Mouse (Mus musculus) cerebellum, adult 2 months (tissue): ENCODE results near the gene Adamtsl4. TPM values are rescaled to one million over a fixed set of nuclear protein-coding genes. Genes with fewer than 3 reads are reported as not detected.
A peak's percentile ranks its signal among the peaks of the same experiment; 100 is the strongest.
"Not testable (repeated sequence)": the region's sequence is repeated elsewhere in the genome, so short reads cannot be mapped to it uniquely, and the experiment has no call there.

Source experiments
- DNase-seq, 2 experiments: peaks; one replicate each; pipeline ENCODE4 v3.0.0; 2021
- H3K27ac ChIP-seq: fragments of 200-500 bp; 2 replicates; pipeline ENCODE4 v1.5.1; 2012; ENCODE audit warnings: low read length, control low read depth, inconsistent platforms; ENCODE audit not compliant: insufficient read depth
- H3K27me3 ChIP-seq: fragments of 200-500 bp; 2 replicates; pipeline ENCODE4 v1.6.1; 2012; ENCODE audit warnings: inconsistent platforms, mild to moderate bottlenecking, low read length, moderate library complexity; ENCODE audit not compliant: control insufficient read depth, insufficient read depth
- H3K4me1 ChIP-seq: fragments of 200-500 bp; 2 replicates; pipeline ENCODE4 v1.6.1; 2011; ENCODE audit warnings: low read length; ENCODE audit not compliant: control insufficient read depth, insufficient read depth
- H3K4me3 ChIP-seq: fragments of 200-500 bp; replicated peaks from 2 replicates; pipeline ENCODE3; 2011; ENCODE audit warnings: mild to moderate bottlenecking, low read depth, low read length, control low read depth; ENCODE audit not compliant: insufficient read depth
- CTCF ChIP-seq: fragments of 200-500 bp; IDR thresholded peaks from 2 replicates; pipeline ENCODE4 v1.5.1; 2011; ENCODE audit warnings: low read depth, mild to moderate bottlenecking, control low read depth, low read length, moderate library complexity, borderline replicate concordance; ENCODE audit not compliant: insufficient read depth
- POLR2A ChIP-seq: fragments of 200-500 bp; IDR thresholded peaks from 2 replicates; pipeline ENCODE4 v1.6.1; 2011; ENCODE audit warnings: low read length, control low read depth, borderline replicate concordance; ENCODE audit not compliant: insufficient read depth
- WGBS: fragments of 180-500 bp; shearing (Covaris S2); methylation state at CpG from one replicate; pipeline ENCODE4 v1.1.7; 2018; 5-methylcytosine and 5-hydroxymethylcytosine counted together
- polyA plus RNA-seq: library from polyadenylated mRNA; depleted of rRNA; stranded (reverse); fragments of >200 nt; gene quantifications from 2 replicates; pipeline ENCODE4 v1.2.3, GENCODE M21; 2012

Gene Adamtsl4
- polyA plus RNA-seq, 1 experiment, result 15.9 TPM

- DNase-seq, result no peak
- Histone ChIP-seq H3K4me1 (peaks cover 15% of the 10 kb centered on the region), H3K27ac (0 out of 2 replicates have a peak overlapping the region, but pooled peaks have one; percentile 16), H3K27me3 (no peaks in the 10 kb centered on the region), H3K4me3 (no peak overlapping the region)
- 40% methylated on average over 10 of the region's 10 CpGs for WGBS
- no peak for TF ChIP-seq POLR2A
Observed at GRCm38 (mm10) chr3:95672861-95673706, 14.6 kb downstream of the Adamtsl4 start.

- no peaks in the 10 kb centered on the region for H3K27me3 ChIP-seq
- DNase-seq, result no peak
- H3K27ac ChIP-seq, result 0 out of 2 replicates have a peak overlapping the region, but pooled peaks have one; percentile 16
- no peak overlapping the region for H3K4me3 ChIP-seq
- TF ChIP-seq POLR2A, result no peak
- TF ChIP-seq CTCF, result no peak
- H3K4me1 ChIP-seq, result peaks cover 18% of the 10 kb centered on the region
- 65% methylated on average over 3 of the region's 3 CpGs for WGBS
Observed at GRCm38 (mm10) chr3:95672461-95672860, 15.3 kb downstream of the Adamtsl4 start.

GRCm38 (mm10) chr3:95671201-95671600, 16.5 kb downstream of the Adamtsl4 start:
- Histone ChIP-seq H3K4me1 (peaks cover 20% of the 10 kb centered on the region), H3K27me3 (no peaks in the 10 kb centered on the region), H3K4me3 (no peak overlapping the region), H3K27ac (no peak overlapping the region)
- TF ChIP-seq POLR2A (no peak), CTCF (no peak)
- WGBS, result 83% methylated on average over 5 of the region's 5 CpGs
- DNase-seq, result no peak

GRCm38 (mm10) chr3:95670419-95670818, 17.3 kb downstream of the Adamtsl4 start:
- H3K27ac ChIP-seq, H3K4me3 ChIP-seq, H3K27me3 ChIP-seq, DNase-seq: not testable (repeated sequence)
- H3K4me1 ChIP-seq, result peaks cover 17% of the 10 kb centered on the region
- 91% methylated on average over 3 of the region's 3 CpGs for WGBS

GRCm38 (mm10) chr3:95669309-95669665, 18.4 kb downstream of the Adamtsl4 start:
- TF ChIP-seq POLR2A (no peak), CTCF (no peak)
- H3K27ac ChIP-seq, result no peak overlapping the region
- H3K27me3 ChIP-seq, result no peaks in the 10 kb centered on the region
- no peak for DNase-seq
- 96% methylated on average over 3 of the region's 3 CpGs for WGBS
- H3K4me3 ChIP-seq, result no peak overlapping the region
- H3K4me1 ChIP-seq, result peaks cover 16% of the 10 kb centered on the region

GRCm38 (mm10) chr3:95668589-95669308, 19.0 kb downstream of the Adamtsl4 start:
- no peak for TF ChIP-seq CTCF
- no peak for TF ChIP-seq POLR2A
- Histone ChIP-seq H3K4me3 (no peak overlapping the region), H3K27ac (0 out of 2 replicates have a peak overlapping the region, but pooled peaks have one; percentile 51), H3K4me1 (peaks cover 19% of the 10 kb centered on the region), H3K27me3 (no peaks in the 10 kb centered on the region)
- WGBS, result 72% methylated on average over 7 of the region's 7 CpGs
- no peak for DNase-seq

- Histone ChIP-seq H3K4me3 (no peak overlapping the region), H3K27me3 (no peaks in the 10 kb centered on the region), H3K4me1 (peaks cover 21% of the 10 kb centered on the region), H3K27ac (peak overlapping the region; percentile 51)
- DNase-seq, result peak; percentile 45 to 55
- 6% methylated on average over 7 of the region's 7 CpGs for WGBS
- no peak for TF ChIP-seq CTCF
- TF ChIP-seq POLR2A, result no peak
Observed at GRCm38 (mm10) chr3:95668026-95668425, 19.7 kb downstream of the Adamtsl4 start.

GRCm38 (mm10) chr3:95667521-95667920, 20.2 kb downstream of the Adamtsl4 start:
- peak overlapping the region; percentile 51; the same call in 1 of the 2 replicates for H3K27ac ChIP-seq
- TF ChIP-seq POLR2A (no peak), CTCF (no peak)
- no peak for DNase-seq
- H3K4me3 ChIP-seq, result no peak overlapping the region
- H3K4me1 ChIP-seq, result peaks cover 20% of the 10 kb centered on the region
- no peaks in the 10 kb centered on the region for H3K27me3 ChIP-seq
- 58% methylated on average over 4 of the region's 4 CpGs for WGBS
